Mouse (Mus musculus): ENCODE data around the gene Olfr750.

Gene Olfr750

GRCm38 (mm10) chr14:51074335-51074734 lies at the start of gene Olfr750:
Gene Olfr750 (minus strand): TSS chr14:51074435.
- no peak for DNase-seq (ENCODE audit: low spot score in 2 of 2)

DNA sequence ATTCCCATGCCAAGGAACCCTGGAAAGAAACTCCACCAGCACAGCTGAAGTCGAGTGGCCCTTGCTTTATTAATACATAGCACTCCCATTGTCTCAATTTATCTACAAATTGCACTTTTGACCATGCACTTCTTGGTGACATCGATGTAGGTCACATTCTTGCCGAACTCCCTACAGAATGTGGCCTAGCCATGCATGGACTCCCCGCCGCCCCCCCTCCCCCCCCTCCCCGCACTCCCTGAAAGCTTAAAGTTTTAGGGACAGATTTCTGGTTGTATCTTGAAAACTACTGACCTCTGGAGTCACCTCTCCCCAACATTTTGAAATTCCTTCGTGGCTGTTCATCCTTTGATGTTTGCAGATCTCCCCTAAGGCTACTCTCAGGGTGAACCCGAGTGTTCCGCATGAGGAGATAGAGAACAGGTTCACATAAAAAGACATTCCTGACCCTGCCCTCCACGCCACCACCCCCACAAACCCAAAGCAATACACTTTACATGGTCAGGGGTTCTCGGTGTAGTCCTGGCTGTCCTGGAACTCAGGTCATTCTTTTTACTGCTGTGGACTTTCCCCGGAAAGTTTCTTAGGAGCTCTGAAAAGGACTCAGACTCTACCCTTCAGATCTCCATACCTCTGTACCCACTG lies 39.8 kb upstream of the Olfr750 start, which contains the start of gene Eddm3b:
TSS of gene Eddm3b (plus strand) at position 511 of the 645 bp plus-strand sequence.
- no peak for DNase-seq (ENCODE audit: low spot score in 2 of 2)

DNA sequence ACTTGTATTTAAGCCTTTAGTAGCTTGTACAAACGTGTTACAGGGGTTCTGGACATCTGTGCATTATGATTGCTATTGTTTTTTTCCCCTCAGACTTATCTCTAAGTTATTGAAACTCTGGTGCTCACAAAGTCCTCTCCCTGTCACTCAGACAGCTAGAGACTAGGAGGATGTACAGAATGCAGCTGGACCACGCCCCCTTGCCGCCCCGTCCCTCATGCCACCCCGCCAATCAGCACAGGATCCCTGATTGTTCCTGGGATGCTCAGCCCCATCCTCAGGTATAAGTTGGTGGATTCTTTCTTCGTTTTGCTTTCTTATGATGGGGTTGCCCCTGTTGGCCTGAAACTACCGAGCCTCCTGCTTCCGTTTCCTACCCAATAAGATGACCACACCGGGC lies 39.2 kb upstream of the Olfr750 start:
- no peak for DNase-seq (ENCODE audit: low spot score in 2 of 2)

DNA sequence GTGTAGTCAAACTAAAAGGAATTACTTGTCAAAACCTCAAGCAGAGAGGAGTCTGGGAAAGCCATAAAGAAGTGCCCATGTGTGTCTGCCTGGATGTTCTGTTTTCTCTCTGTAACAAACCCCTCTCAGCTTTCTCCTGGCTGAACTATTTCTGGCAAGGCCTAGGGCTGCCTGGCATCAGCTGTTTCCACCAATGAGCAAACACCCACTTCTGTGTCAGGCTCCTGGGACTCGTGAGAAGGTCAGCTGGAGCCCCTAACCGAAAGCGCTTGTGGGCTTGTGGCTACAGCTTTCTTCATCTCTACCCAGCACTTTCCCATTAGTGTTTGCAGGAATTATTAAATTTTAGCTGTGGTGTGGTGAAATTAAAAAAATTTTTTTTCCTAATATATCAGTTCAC lies 37.7 kb upstream of the Olfr750 start:
- DNase-seq (ENCODE audit: low spot score in 2 of 2), result no peak

DNA sequence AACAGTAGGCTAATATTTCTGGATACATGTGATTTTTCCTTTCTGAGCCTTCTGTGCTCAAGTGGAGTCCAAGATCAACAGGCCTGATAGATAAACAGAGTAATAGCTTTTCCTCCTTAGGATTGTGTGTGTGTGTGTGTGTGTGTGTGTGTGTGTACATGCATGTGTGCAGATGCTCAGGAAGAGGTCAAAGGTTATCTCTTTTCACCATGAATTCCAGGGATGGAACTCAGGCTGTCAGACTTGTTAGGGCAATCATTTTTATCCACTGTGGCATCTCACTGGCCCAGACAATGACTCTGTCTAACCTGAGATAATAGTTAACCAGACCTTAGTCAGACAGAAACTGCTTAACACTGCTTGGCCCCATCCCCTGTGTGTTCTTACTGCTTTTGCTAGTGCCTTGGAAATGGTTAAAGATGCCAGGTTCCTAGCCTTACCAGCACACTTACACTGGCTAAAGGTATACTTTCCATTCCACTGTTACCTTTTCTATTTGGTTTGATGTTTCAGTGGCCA lies 32.3 kb upstream of the Olfr750 start:
- no peak for DNase-seq (ENCODE audit: low spot score in 2 of 2)

- no peak for DNase-seq (ENCODE audit: low spot score in 2 of 2)
Observed at GRCm38 (mm10) chr14:51104366-51104765, 30.1 kb upstream of the Olfr750 start.

DNA sequence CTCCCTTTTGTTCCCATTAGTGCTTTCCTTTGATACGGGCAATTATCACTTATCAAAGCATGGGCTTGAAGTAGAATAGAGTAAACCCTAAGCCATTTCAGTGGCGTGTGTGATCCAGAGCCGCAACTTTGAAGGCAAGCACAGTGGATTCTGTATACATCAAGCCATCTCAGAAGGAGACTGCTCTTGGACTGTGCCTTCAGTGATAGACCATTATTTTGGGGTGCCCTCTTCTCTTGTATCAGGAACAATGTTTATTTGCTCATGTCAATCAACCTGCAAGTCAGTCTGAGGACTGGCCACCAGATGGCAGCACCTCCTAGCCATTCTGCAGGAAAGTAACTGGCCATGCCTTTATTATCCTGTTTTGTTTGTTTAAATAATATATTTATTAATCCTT lies 29.0 kb upstream of the Olfr750 start:
- DNase-seq (ENCODE audit: low spot score in 2 of 2), result peak; percentile 67 to 78

GRCm38 (mm10) chr14:51101284-51101683 lies 27.0 kb upstream of the Olfr750 start:
- no peak for DNase-seq (ENCODE audit: low spot score in 2 of 2)

GRCm38 (mm10) chr14:51098921-51099320 lies 24.7 kb upstream of the Olfr750 start:
- DNase-seq (ENCODE audit: low spot score in 2 of 2), result no peak

DNA sequence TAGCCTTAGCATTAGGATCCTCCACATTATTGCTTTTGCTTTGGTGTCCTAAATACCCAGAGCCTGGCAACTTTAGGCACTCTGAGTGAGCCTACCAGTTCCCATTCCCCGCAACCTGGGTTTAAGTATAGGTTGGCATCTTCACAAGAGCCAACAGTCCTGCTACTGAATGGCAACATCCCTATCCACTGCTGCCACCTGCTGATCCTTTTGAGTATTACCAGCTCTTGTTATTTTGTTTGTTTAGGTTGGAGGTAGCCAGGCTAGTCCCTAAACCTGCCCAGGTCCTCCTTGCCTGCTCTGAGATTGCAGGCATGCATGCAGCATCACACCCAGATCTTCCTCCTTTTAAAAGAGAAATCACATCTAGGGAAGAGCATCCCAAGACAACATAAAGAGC lies 24.1 kb upstream of the Olfr750 start:
- DNase-seq (ENCODE audit: low spot score in 2 of 2), result peak; percentile 42 to 84

- DNase-seq (ENCODE audit: low spot score in 2 of 2), result no peak
Observed at GRCm38 (mm10) chr14:51095736-51096524, 21.7 kb upstream of the Olfr750 start.

DNA sequence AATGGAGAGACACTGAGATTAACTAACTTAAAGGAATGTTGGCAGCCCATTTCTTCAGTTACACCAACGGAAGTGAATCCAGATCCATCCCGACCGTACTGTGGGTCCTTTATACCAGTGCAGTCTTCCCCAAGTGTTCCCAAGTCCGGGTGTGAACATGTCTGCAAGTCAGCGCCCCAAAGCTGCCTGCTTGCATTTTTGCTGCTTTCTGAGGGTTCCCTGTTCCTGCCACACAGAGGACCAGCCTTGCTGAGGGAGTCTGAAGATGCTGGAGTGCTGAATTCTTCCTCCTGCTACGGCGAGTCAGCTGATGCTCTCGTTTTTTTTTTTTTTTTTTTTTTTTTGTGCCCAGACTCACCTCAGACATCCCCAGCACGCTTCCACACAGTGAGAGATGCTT lies 20.7 kb upstream of the Olfr750 start:
- no peak for DNase-seq (ENCODE audit: low spot score in 2 of 2)

DNA sequence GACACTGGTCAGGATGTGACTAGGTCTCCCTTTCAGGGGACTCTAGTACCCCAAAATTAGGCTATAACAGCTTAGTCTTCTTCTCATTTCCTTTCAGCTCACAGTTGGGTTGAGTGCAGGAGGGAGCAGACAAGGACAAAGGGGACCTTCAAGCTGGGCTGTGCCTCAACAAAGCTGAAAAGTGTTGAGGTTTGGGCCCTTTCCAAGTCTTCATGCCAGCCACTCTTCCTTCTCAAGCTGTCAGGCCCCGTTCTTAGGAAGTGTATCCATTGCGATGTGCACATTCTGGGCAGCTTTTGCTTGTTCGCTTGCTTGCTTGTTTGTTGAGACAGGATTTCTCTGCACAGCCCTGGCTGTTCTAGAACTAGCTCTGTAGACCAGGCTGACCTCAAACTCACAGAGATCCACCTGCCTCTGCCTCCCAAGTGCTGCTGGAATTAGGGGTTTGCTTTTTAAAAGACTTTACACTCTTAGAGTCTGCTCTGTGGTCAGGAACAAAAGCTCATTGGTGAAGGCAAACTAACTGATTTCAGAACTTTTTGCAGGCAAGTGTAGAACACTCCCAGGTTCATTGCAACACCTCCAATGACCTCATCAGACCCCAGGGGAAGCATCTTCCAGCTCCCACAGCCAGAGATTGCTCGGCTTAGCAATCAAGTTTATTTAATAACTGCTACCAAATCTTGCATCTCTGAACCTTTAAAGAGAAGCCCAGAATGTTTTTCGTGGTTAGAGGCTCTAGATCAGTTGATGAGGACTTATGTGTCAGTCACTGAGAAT lies 20.1 kb upstream of the Olfr750 start:
- no peak for DNase-seq (ENCODE audit: low spot score in 2 of 2)

- DNase-seq (ENCODE audit: low spot score in 2 of 2), result no peak
Observed at GRCm38 (mm10) chr14:51093496-51093895, 19.3 kb upstream of the Olfr750 start.

- DNase-seq (ENCODE audit: low spot score in 2 of 2), result no peak
Observed at GRCm38 (mm10) chr14:51092073-51092620, 17.9 kb upstream of the Olfr750 start.

DNA sequence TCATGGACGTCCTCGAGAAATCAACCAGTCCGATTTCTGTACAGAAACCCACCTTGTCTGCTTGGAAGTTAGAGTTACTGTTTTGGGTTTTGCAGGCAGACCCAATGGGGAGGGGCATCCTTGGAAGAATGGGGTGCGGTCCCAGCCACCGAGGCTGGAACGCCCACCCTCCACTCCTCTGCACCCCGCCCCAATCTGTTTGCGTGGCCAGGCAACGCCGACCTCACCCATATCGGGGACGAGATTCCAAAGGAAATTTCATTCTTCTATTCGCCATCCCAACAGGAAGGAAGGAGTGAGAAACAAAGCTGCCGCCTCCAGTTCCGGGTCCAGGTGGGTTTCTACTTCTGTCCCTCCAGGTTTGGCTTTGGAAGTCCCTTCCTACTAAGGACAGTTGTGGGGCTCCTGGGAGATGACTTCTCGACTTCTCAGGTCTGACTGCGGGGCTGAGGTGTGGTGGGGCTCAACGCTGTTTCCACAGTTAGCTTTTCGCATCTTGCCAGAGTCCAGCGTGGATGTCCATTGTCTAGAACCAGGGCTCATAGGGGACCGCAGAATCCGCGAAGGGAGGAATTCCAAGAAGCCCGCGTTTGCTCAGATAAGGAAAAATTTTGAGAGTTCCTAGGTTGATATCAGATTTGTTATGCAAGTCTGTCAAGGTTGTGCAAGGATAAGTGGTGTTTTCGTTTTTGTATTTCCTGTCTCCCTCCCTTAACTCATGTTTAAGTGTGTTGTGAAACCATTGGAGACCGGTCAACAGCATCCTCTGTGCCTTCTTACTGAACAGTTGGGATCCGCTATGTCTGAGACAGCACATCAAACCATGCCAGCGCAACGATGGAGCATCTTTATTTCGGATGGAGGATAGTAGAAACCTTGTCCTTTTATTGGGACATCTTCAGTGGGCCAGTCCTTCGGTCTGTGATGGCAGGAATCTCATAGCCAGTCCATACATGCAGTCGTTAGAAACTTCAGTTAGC lies 17.0 kb upstream of the Olfr750 start, which contains the start of the genes Rnase4 and Ang:
TSS of gene Rnase4 (plus strand) at position 157 of the 980 bp plus-strand sequence.
TSS of gene Ang (plus strand) at position 230 of the 980 bp plus-strand sequence.
- DNase-seq (ENCODE audit: low spot score in 2 of 2), result peak in 1 of 2 experiments; percentile 38

DNA sequence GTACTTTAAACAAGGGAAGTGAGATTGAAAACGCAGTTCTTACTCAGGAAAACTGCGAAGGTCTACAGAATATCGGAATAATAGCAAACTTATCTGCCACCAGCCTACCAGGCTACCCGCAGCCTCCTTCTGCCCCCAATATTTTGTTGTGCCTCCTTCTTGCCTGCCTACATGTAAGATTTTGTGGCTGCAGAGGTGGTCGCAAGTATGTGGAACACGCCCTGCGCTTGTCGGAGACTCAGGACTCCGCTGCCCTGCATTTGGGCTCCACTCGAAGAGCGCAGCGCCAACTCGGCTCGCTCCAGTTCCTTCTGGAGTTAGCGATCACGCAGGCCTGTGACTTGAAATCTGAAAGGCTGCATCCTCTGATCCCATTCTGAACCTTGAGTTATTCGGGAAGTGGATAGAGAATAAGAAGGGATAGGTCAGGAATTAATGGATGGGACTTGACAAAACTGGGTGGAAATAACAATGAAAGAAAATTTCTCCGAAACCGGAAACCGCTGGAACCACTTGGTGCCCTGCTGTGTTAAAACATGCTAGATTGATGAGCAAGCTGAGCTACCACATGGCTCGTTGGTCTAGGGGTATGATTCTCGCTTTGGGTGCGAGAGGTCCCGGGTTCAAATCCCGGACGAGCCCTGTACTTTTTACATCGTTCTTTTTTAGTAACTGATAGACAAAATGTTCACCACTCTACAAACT lies 16.0 kb upstream of the Olfr750 start:
- DNase-seq (ENCODE audit: low spot score in 2 of 2), result peak; percentile 40 to 81

GRCm38 (mm10) chr14:51089674-51090076 lies 15.4 kb upstream of the Olfr750 start:
- DNase-seq (ENCODE audit: low spot score in 2 of 2), result no peak

GRCm38 (mm10) chr14:51088970-51089673 lies 14.9 kb upstream of the Olfr750 start:
- peak; percentile 91 to 97 for DNase-seq (ENCODE audit: low spot score in 2 of 2)
